Mouse (Mus musculus): ENCODE measurements around the gene Gpn3.

DNA sequence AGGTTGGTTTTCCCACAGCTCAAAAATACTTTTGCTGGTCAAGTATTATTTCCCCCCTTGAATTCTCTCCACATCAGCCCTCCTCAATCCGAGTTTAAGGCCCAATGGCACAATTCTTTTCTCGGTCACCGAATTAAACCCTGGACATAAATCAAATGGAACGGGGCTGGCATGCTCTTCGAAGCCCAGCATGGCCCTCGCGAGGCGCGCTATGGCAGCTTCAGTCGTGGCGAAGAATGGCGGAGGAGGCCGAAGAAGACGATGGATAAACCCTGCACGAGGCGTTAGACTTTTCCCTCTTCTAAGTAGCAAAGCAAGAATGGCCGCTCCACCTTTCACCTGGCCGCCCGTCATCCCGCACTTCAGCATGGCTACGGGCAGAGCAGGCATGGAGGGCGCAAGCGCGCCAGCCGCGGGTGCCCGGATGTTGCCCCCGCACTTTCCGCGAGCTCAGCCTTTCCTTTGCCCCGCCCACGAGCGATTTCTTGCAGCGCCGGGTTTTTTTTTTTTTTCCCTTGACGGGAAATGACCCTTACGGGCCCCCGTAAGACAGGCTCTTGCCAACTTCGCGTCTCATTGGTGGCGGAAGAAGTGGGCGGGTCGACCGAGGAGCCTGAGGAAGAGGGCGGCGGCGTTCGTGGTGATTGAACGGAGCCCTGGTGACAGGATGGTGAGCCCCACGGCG is 17.7 kb upstream of the Gpn3 start, which contains the start of the genes Rad9b and Vps29:
- TF ChIP-seq E2F4 (IDR thresholded peaks at IDR 0.05; ENCODE audit: insufficient read depth) (no peak), POLR2A (IDR thresholded peaks at IDR 0.05; ENCODE audit: insufficient read length, low read depth) (peak; percentile 82), POLR2AphosphoS2 (IDR thresholded peaks at IDR 0.05; ENCODE audit: insufficient read length, low read depth) (peak; percentile 84), MAX (IDR thresholded peaks at IDR 0.05; ENCODE audit: low read depth) (no peak), CEBPB (IDR thresholded peaks at IDR 0.05; ENCODE audit: insufficient read depth, poor library complexity, severe bottlenecking) (no peak), TCF12 (IDR thresholded peaks at IDR 0.05; ENCODE audit: insufficient read depth, poor library complexity, severe bottlenecking) (no peak)

Data from myocyte (in vitro differentiated cells).